Mouse (Mus musculus) ovary, adult 10 weeks (tissue): Measurements from ENCODE around the gene Olfr172. TPM values are rescaled to one million over a fixed set of nuclear protein-coding genes. Genes with fewer than 3 reads are reported as not detected.

Experiments
- polyA plus RNA-seq: library from polyadenylated mRNA; stranded (reverse); fragments of 350-450 nt; fragmentation: Illumina TruSeq; extraction: RNeasy Lipid Tissue Mini Kit (QIAGEN cat#74804); gene quantifications from one replicate; pipeline ENCODE4 v1.2.3, GENCODE M21; 2014

Olfr172 gene
- not detected for polyA plus RNA-seq

DNA sequence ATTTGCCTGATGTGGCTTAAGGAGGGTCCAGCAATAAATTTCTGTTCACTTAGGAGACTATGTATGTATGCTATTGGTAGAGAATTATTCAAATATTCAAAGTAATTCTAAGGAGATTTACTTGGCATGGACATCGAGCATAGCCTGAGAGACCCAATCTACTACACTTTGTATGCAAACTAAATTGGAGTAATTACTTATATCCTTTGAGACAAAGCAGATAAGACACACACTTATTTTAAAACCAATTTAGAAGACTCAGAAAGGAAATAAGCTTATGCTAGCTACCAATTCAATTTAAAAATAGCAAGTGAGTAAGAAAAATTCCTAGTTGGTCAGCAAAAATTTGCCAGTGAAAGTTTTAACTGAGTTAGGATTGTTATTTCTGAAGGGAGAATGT lies at the start of gene Olfr172:
Gene Olfr172 (minus strand): TSS at position 101 of the 400 bp plus-strand sequence.

DNA sequence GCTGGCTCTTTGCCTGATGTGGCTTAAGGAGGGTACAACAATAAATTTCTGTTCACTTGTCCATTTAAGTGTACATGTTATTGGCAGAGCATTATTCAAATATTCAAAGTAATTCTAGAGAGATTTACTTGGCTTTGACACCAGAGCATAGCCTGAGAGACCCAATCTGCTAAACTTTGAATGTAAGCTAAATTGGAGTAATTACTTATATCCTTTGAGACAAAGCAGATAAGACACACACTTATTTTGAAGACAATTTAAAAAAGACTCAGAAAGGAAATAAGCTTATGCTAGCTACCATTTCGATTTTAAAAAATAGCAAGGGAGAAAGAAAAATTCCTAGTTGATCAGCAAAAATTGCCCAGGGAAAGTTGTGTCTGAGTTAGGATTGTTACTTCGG lies 37.2 kb upstream of the Olfr172 start, which contains the start of gene Olfr173:
Gene Olfr173 (minus strand): TSS at position 101 of the 400 bp plus-strand sequence.

DNA sequence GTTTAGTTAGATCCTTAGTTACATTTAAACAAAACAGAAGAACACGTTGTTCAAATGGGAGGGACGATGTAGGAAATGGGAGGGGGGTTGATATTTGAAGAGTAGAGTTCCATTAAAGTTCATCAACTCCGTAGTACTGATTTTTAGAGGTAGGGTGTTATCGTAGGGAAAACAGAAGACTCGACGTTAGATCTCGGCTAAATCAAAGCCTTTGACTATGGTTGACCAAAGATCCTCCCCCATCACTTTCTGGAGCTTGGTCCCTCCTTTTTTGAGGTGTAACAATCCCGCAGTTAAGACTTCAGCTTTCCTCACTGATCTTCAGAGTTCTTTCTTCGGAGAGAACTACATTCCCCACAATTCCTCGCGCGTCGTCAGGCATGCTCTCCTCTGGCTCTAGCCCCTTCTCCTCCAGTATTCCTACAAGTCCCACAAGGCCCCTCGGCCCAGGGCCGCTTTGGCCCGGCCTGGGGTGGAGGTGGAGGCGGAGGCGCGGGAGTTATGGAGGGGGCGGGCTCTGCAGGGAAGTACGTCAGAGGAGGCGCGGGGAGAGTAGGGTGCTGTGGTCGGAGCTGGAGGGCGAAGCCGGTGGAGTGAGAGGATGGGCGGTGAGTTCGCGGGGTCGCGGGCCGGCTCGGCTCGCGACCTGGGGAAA lies 35.4 kb downstream of the Olfr172 start, which contains the start of gene Cldnd1:
Gene Cldnd1 (plus strand): TSS at position 434 of the 655 bp plus-strand sequence.

DNA sequence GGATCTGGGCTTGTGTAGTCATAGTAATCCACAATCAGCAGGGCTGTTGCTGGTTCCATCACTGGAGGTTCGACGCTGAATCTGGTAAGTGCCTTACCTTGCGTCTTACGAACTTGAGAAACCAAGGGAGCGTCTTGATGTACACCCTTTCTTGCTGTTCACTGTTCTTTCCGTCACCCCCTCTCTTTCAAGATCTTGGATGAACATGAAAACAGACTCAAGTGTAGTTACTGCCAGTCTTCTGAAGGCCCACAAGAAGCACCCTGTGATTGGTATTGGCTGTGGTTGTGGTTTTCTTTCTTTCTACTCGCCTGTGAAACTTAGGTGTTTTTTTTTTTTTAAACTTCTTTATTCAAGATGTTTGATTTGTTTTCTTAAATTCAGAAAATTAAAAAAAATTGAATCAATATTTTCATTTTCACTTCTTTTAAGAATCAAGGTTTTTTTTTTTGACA lies 44.3 kb downstream of the Olfr172 start, which contains the start of gene Gpr15:
Gene Gpr15 (minus strand): TSS at position 405 of the 455 bp plus-strand sequence.

Other genes starting within 250 kb of the Olfr172 start
- gene St3gal6, start 238.9 kb downstream of the Olfr172 start, polyA plus RNA-seq: 105 TPM
- 60.9 TPM for gene Gm813, start 146.2 kb downstream of the Olfr172 start, polyA plus RNA-seq
- gene E330017A01Rik, start 124.4 kb downstream of the Olfr172 start, polyA plus RNA-seq: 65.8 TPM
- gene Cpox, start 92.9 kb downstream of the Olfr172 start, polyA plus RNA-seq: 64.7 TPM
- not detected for gene Gpr15, start 44.1 kb downstream of the Olfr172 start, polyA plus RNA-seq
- gene Cldnd1, start 35.3 kb downstream of the Olfr172 start, polyA plus RNA-seq: 181 TPM
- not detected for gene Olfr173, start 37.1 kb upstream of the Olfr172 start, polyA plus RNA-seq
- gene Olfr175-ps1, start 63.6 kb upstream of the Olfr172 start, polyA plus RNA-seq: not detected
- gene Olfr177, start 111.6 kb upstream of the Olfr172 start, polyA plus RNA-seq: not detected
- gene Olfr178, start 128.9 kb upstream of the Olfr172 start, polyA plus RNA-seq: not detected
- not detected for gene Olfr181, start 165.6 kb upstream of the Olfr172 start, polyA plus RNA-seq
- not detected for gene Olfr180, start 166.2 kb upstream of the Olfr172 start, polyA plus RNA-seq
- not detected for gene Olfr183, start 232.2 kb upstream of the Olfr172 start, polyA plus RNA-seq